Mouse (Mus musculus): ENCODE measurements around the gene Scin.

- TF ChIP-seq TCF12 (IDR thresholded peaks at IDR 0.05; ENCODE audit: insufficient read depth, poor library complexity, severe bottlenecking) (no peak), POLR2A (IDR thresholded peaks at IDR 0.05; ENCODE audit: insufficient read length, low read depth) (no peak), MAX (IDR thresholded peaks at IDR 0.05; ENCODE audit: low read depth) (no peak), USF1 (IDR thresholded peaks at IDR 0.05; ENCODE audit: low read depth) (no peak)
Measured at GRCm38 (mm10) chr12:40113605-40114004, 20.4 kb downstream of the Scin start.

Measured in myocyte (in vitro differentiated cells).